Mouse (Mus musculus) heart, embryonic 14.5 days (tissue): ENCODE data around the gene Aagab. TPM values are rescaled to one million over a fixed set of nuclear protein-coding genes. Genes with fewer than 3 reads are reported as not detected.

Experiments used
- ATAC-seq: fragments of 200-750 bp; cut with Nextera tagmentation; 2 replicates; pipeline ENCODE4 v1.8.0; 2017; ENCODE audit warnings: low read depth, moderate TSS enrichment; ENCODE audit not compliant: insufficient number of reproducible peaks, insufficient read depth, low FRiP score
- H3K27ac ChIP-seq, 2 experiments: fragments of 200-500 bp in 1 of 2; fragments of 300-500 bp in 1 of 2; sonication (generic) in 1 of 2; replicated peaks in 1 of 2; 2 replicates each; pipeline ENCODE4 v1.5.1; 2012 to 2014; ENCODE audit warnings: low read depth in 2 of 2, low read length in 2 of 2, control low read depth in 1 of 2, mild to moderate bottlenecking in 1 of 2, mixed read lengths in 1 of 2; ENCODE audit not compliant: control insufficient read depth in 1 of 2, insufficient read depth in 1 of 2
- H3K27me3 ChIP-seq: fragments of 300-500 bp; sonication (generic); 2 replicates; pipeline ENCODE4 v1.6.1; 2014; ENCODE audit warnings: mild to moderate bottlenecking, low read length, control low read depth; ENCODE audit not compliant: control insufficient read depth, insufficient read depth
- H3K36me3 ChIP-seq: fragments of 300-500 bp; sonication (generic); 2 replicates; pipeline ENCODE4 v1.6.1; 2014; ENCODE audit warnings: mild to moderate bottlenecking, control low read depth, low read length, mixed read lengths; ENCODE audit not compliant: control insufficient read depth, insufficient read depth
- H3K4me1 ChIP-seq, 2 experiments: fragments of 200-500 bp in 1 of 2; fragments of 300-500 bp in 1 of 2; sonication (generic) in 1 of 2; 2 replicates each; pipeline ENCODE4 v1.6.1; 2012 to 2014; ENCODE audit warnings: low read length in 2 of 2, control low read depth in 1 of 2, mixed read lengths in 1 of 2; ENCODE audit not compliant: control insufficient read depth in 2 of 2, insufficient read depth in 2 of 2
- H3K4me2 ChIP-seq: fragments of 300-500 bp; sonication (generic); 2 replicates; pipeline ENCODE4 v1.6.1; 2014; ENCODE audit warnings: mild to moderate bottlenecking, low read length
- H3K4me3 ChIP-seq, 2 experiments: fragments of 200-500 bp in 1 of 2; fragments of 300-500 bp in 1 of 2; sonication (generic) in 1 of 2; 2 replicates each; pipeline ENCODE4 v1.5.1; 2012 to 2014; ENCODE audit warnings: low read length in 2 of 2, mild to moderate bottlenecking in 2 of 2, control low read depth in 1 of 2, low read depth in 1 of 2, moderate library complexity in 1 of 2; ENCODE audit not compliant: control insufficient read depth in 1 of 2, insufficient read depth in 1 of 2
- H3K9ac ChIP-seq: fragments of 300-500 bp; sonication (generic); 2 replicates; pipeline ENCODE4 v1.6.1; 2014; ENCODE audit warnings: mild to moderate bottlenecking, low read length
- H3K9me3 ChIP-seq: fragments of 300-500 bp; sonication (generic); 2 replicates; pipeline ENCODE4 v1.6.1; 2016; ENCODE audit warnings: low read length, control low read depth; ENCODE audit not compliant: control insufficient read depth
- WGBS: fragments of 180-500 bp; shearing (Covaris S2); extraction: QIAGEN DNeasy Blood & Tissue Kit; methylation state at CpG from one replicate; pipeline ENCODE4 v1.1.7; 2014; 5-methylcytosine and 5-hydroxymethylcytosine counted together
- polyA plus RNA-seq: library from polyadenylated mRNA; unstranded; fragments of >200 nt; fragmentation: Nextera tagmentation; extraction: Ambion mirVana; gene quantifications from 2 replicates; pipeline ENCODE4 v1.2.1, GENCODE M21; 2014

Aagab gene
- polyA plus RNA-seq, 1 experiment from 2014 or later: 28.5 TPM

GRCm38 (mm10) chr9:63647581-63648519 lies 45.4 kb downstream of the Aagab start:
- no peak for ATAC-seq
- H3K4me3 ChIP-seq: no peak overlapping the region
- H3K4me2 ChIP-seq: no peak overlapping the region
- peaks cover 80% of the 10 kb centered on the region for H3K36me3 ChIP-seq
- no peaks in the 10 kb centered on the region for H3K27me3 ChIP-seq
- 79% methylated on average over 9 of the region's 9 CpGs for WGBS
- no peak overlapping the region for H3K9ac ChIP-seq
- no peaks in the 10 kb centered on the region for H3K9me3 ChIP-seq
- peaks cover 4 to 6% of the 10 kb centered on the region in 2 experiments; a peak in 3 of 4 replicates for H3K4me1 ChIP-seq
- H3K27ac ChIP-seq: 0 out of 4 replicates have a peak overlapping the region, but pooled peaks of 1 of the 2 experiments have one; percentile 8

DNA sequence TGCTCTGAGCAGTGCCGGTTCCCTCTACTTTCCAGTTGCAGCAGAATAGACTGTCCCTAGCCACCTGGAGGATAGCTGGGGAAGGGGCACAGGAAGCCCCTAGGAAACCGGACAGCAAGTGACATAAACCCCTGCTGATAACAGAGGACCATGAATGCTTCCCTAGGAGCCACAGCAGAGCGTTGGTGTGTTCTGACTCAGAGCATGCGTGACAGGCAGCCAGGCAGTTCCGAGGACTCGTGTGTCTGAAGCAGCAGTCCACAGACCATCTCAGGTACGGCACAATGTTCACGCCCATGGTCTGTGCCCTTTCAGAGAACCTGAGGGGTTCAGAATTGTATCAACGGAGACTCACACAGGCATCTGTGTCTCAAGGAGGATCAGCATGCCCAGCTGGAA lies 46.1 kb downstream of the Aagab start:
- no peak overlapping the region for H3K27ac ChIP-seq
- H3K36me3 ChIP-seq: peaks cover 82% of the 10 kb centered on the region
- no peaks in the 10 kb centered on the region for H3K27me3 ChIP-seq
- no peaks in the 10 kb centered on the region for H3K9me3 ChIP-seq
- peaks cover 4% of the 10 kb centered on the region in 2 experiments; a peak in 3 of 4 replicates for H3K4me1 ChIP-seq
- WGBS: 74% methylated on average over 9 of the region's 9 CpGs
- ATAC-seq: no peak
- no peak overlapping the region for H3K4me3 ChIP-seq
- no peak overlapping the region for H3K4me2 ChIP-seq
- no peak overlapping the region for H3K9ac ChIP-seq

- H3K9me3 ChIP-seq: no peaks in the 10 kb centered on the region
- ATAC-seq: no peak
Observed at GRCm38 (mm10) chr9:63649841-63650545, 47.5 kb downstream of the Aagab start.

GRCm38 (mm10) chr9:63650905-63651304 lies 48.4 kb downstream of the Aagab start:
- no peaks in the 10 kb centered on the region for H3K27me3 ChIP-seq

More at GRCm38 (mm10) chr9:63649841-63650545, 47.5 kb downstream of the Aagab start:
- H3K4me3 ChIP-seq: no peak overlapping the region
- peaks cover 13 to 17% of the 10 kb centered on the region in 2 experiments for H3K4me1 ChIP-seq
- peaks cover 84% of the 10 kb centered on the region for H3K36me3 ChIP-seq
- 0 out of 4 replicates have a peak overlapping the region, but pooled peaks of 1 of the 2 experiments have one; percentile 6 for H3K27ac ChIP-seq
- no peaks in the 10 kb centered on the region for H3K27me3 ChIP-seq
- H3K4me2 ChIP-seq: no peak overlapping the region
- WGBS: 83% methylated on average over 8 of the region's 8 CpGs
- H3K9ac ChIP-seq: no peak overlapping the region

DNA sequence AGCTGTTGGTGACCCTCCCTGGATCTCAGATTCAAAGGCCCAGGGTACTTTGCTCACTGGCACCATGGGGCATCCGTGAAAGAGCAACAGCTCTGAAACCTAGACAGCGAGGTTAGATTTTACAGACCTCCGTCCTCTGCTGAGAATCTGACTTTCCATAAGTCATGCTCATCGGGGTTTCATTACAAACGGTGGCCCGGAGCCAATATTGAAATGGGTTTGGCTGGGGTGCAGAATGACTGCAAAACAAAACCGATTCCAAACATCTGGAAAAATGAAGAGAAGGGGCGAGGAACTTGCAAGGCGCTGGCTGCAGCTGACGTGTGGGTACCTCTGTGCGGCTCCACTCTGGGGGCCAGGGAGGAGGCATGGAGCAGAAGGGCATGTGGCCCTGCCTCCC lies 49.1 kb downstream of the Aagab start:
- no peak overlapping the region for H3K9ac ChIP-seq
- no peaks in the 10 kb centered on the region for H3K27me3 ChIP-seq
- whole genome bisulfite sequencing: 79% methylated on average over 11 of the region's 11 CpGs
- peak overlapping the region in 1 of 2 experiments; percentile 33; a peak in 1 of 4 replicates for H3K27ac ChIP-seq
- H3K4me2 ChIP-seq: no peak overlapping the region
- peaks cover 23 to 25% of the 10 kb centered on the region in 2 experiments for H3K4me1 ChIP-seq
- H3K4me3 ChIP-seq: no peak overlapping the region
- peaks cover 83% of the 10 kb centered on the region for H3K36me3 ChIP-seq
- no peak for ATAC-seq
- no peaks in the 10 kb centered on the region for H3K9me3 ChIP-seq

More at GRCm38 (mm10) chr9:63650905-63651304, 48.4 kb downstream of the Aagab start:
- H3K27ac ChIP-seq: peak overlapping the region in 1 of 2 experiments; percentile 33; a peak in 1 of 4 replicates
- ATAC-seq: no peak
- H3K4me3 ChIP-seq: no peak overlapping the region
- H3K4me1 ChIP-seq: peaks cover 22 to 23% of the 10 kb centered on the region in 2 experiments
- H3K9ac ChIP-seq: no peak overlapping the region
- H3K4me2 ChIP-seq: no peak overlapping the region
- peaks cover 86% of the 10 kb centered on the region for H3K36me3 ChIP-seq
- WGBS: 83% methylated on average over 14 of the region's 14 CpGs
- no peaks in the 10 kb centered on the region for H3K9me3 ChIP-seq

DNA sequence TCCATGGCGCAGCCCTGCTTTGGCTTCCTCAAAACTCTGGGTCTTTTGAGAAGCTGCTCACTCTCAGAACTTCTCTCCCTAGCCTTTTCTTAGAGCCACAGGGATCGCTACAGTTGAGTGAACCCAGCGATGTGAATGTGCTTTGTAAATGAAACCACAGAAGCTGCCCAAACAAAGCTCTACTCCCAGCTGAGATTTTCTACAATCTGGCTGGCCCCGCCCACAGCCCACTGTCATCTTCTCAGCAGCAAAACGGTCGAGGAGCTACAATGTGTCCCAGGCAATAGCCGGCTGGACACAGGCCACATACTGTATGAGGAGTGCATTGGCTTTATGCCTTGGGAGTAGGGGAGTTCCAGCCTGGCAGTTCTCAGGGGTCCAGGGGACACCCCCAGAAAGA lies 51.2 kb downstream of the Aagab start:
- Histone ChIP-seq H3K9ac (no peak overlapping the region), H3K27ac (no peak overlapping the region)

DNA sequence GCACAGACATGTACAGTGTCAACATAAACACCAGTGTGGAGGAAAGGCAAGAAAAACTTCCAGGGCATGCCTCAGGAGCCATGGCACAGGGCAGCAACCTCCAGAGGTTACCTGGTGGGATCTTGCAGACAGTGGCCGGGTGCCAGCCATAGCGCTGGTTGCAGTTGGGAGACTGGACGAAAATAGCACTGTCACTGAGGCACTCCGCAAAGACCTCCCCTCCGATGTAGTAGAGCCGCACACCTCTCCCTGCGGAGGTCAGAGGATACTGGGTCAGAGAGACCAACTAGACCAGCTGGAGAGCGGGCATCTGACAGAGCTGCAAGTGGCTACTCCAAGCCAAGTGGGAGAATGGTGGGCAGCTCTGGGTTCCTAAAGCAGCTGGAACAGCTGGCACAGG lies 52.1 kb downstream of the Aagab start:
- ATAC-seq: no peak
- 47% methylated on average over 8 of the region's 8 CpGs for whole genome bisulfite sequencing
- peaks cover 54% of the 10 kb centered on the region for H3K36me3 ChIP-seq
- H3K27ac ChIP-seq: peak overlapping the region; percentile 3 to 51; a peak in 2 of 4 replicates
- H3K4me1 ChIP-seq: peaks cover 35 to 40% of the 10 kb centered on the region in 2 experiments
- H3K27me3 ChIP-seq: no peaks in the 10 kb centered on the region
- no peaks in the 10 kb centered on the region for H3K9me3 ChIP-seq
- no peak overlapping the region for H3K9ac ChIP-seq
- H3K4me2 ChIP-seq: no peak overlapping the region
- no peak overlapping the region for H3K4me3 ChIP-seq

More for the DNA sequence above, 51.2 kb downstream of the Aagab start:
- H3K36me3 ChIP-seq: peaks cover 63% of the 10 kb centered on the region
- no peak for ATAC-seq
- no peak overlapping the region for H3K4me2 ChIP-seq
- peaks cover 30 to 40% of the 10 kb centered on the region in 2 experiments for H3K4me1 ChIP-seq
- H3K27me3 ChIP-seq: no peaks in the 10 kb centered on the region
- no peak overlapping the region for H3K4me3 ChIP-seq
- no peaks in the 10 kb centered on the region for H3K9me3 ChIP-seq
- WGBS: 54% methylated on average over 7 of the region's 7 CpGs
